Mouse (Mus musculus) forebrain, embryonic 13.5 days (tissue): ENCODE data around the gene Ugt1a1. TPM values are rescaled to one million over a fixed set of nuclear protein-coding genes. Genes with fewer than 3 reads are reported as not detected.

ENCODE experiments used
- ATAC-seq: fragments of 200-750 bp; cut with Nextera tagmentation; 2 replicates; pipeline ENCODE4 v1.8.0; 2017
- H3K27ac ChIP-seq: fragments of 300-500 bp; sonication (generic); 2 replicates; pipeline ENCODE4 v1.5.1; 2015; ENCODE audit warnings: inconsistent platforms, mild to moderate bottlenecking, moderate library complexity
- H3K27me3 ChIP-seq: fragments of 300-500 bp; sonication (generic); 2 replicates; pipeline ENCODE4 v1.6.1; 2015; ENCODE audit warnings: mild to moderate bottlenecking, inconsistent platforms
- H3K36me3 ChIP-seq: fragments of 300-500 bp; sonication (generic); 2 replicates; pipeline ENCODE4 v1.6.1; 2015; ENCODE audit warnings: mild to moderate bottlenecking, inconsistent platforms; ENCODE audit not compliant: poor library complexity, severe bottlenecking
- H3K4me1 ChIP-seq: fragments of 300-500 bp; sonication (generic); 2 replicates; pipeline ENCODE4 v1.6.1; 2015; ENCODE audit warnings: inconsistent platforms
- H3K4me2 ChIP-seq: fragments of 300-500 bp; sonication (generic); 2 replicates; pipeline ENCODE4 v1.6.1; 2015; ENCODE audit warnings: inconsistent platforms, mild to moderate bottlenecking, moderate library complexity
- H3K4me3 ChIP-seq: fragments of 300-500 bp; sonication (generic); 2 replicates; pipeline ENCODE4 v1.5.1; 2015; ENCODE audit warnings: mild to moderate bottlenecking, inconsistent platforms
- H3K9ac ChIP-seq: fragments of 300-500 bp; sonication (generic); 2 replicates; pipeline ENCODE4 v1.6.1; 2015; ENCODE audit warnings: mild to moderate bottlenecking, inconsistent platforms
- H3K9me3 ChIP-seq: fragments of 300-500 bp; sonication (generic); replicated peaks from 2 replicates; pipeline ENCODE4 v1.6.1; 2016; ENCODE audit warnings: inconsistent platforms
- WGBS: fragments of 180-500 bp; shearing (Covaris S2); methylation state at CpG from one replicate; pipeline ENCODE4 v1.1.7; 2015; 5-methylcytosine and 5-hydroxymethylcytosine counted together
- polyA plus RNA-seq: library from polyadenylated mRNA; unstranded; fragments of >200 nt; fragmentation: Nextera tagmentation; extraction: Ambion mirVana; gene quantifications from 2 replicates; pipeline ENCODE4 v1.2.1, GENCODE M21; 2015

Gene Ugt1a1
- polyA plus RNA-seq, 1 experiment from 2014 or later: not detected

- Histone ChIP-seq H3K36me3 (no peaks in the 10 kb centered on the region), H3K9ac (no peak overlapping the region), H3K9me3 (peaks cover 59% of the 10 kb centered on the region), H3K4me3 (no peak overlapping the region), H3K27me3 (no peaks in the 10 kb centered on the region), H3K4me2 (no peak overlapping the region), H3K27ac (no peak overlapping the region), H3K4me1 (no peaks in the 10 kb centered on the region)
- 60% methylated on average over 8 of the region's 8 CpGs for WGBS
- no peak for ATAC-seq
These were observed 734 bp downstream of the Ugt1a1 start for GRCm38 (mm10) chr1:88212341-88213045.

GRCm38 (mm10) chr1:88213061-88213460, 1.3 kb downstream of the Ugt1a1 start:
- no peaks in the 10 kb centered on the region for H3K36me3 ChIP-seq
- ATAC-seq: no peak
- H3K27ac ChIP-seq: no peak overlapping the region
- no peak overlapping the region for H3K9ac ChIP-seq
- H3K4me2 ChIP-seq: no peak overlapping the region
- H3K4me3 ChIP-seq: no peak overlapping the region
- 77% methylated on average over 1 of the region's 1 CpGs for WGBS
- peaks cover 61% of the 10 kb centered on the region for H3K9me3 ChIP-seq
- H3K4me1 ChIP-seq: no peaks in the 10 kb centered on the region
- H3K27me3 ChIP-seq: no peaks in the 10 kb centered on the region

GRCm38 (mm10) chr1:88213766-88214461, 2.2 kb downstream of the Ugt1a1 start:
- Histone ChIP-seq H3K4me1 (no peaks in the 10 kb centered on the region), H3K27ac (no peak overlapping the region), H3K27me3 (no peaks in the 10 kb centered on the region), H3K9me3 (peaks cover 61% of the 10 kb centered on the region), H3K4me3 (no peak overlapping the region), H3K9ac (no peak overlapping the region), H3K4me2 (no peak overlapping the region), H3K36me3 (no peaks in the 10 kb centered on the region)
- ATAC-seq: no peak
- 83% methylated on average over 2 of the region's 2 CpGs for WGBS

- Histone ChIP-seq H3K9me3 (peaks cover 61% of the 10 kb centered on the region), H3K9ac (no peak overlapping the region), H3K27ac (no peak overlapping the region), H3K27me3 (no peaks in the 10 kb centered on the region), H3K4me3 (no peak overlapping the region), H3K4me2 (no peak overlapping the region), H3K4me1 (no peaks in the 10 kb centered on the region), H3K36me3 (no peaks in the 10 kb centered on the region)
- WGBS: 79% methylated on average over 2 of the region's 2 CpGs
- ATAC-seq: no peak
These were observed 2.7 kb downstream of the Ugt1a1 start for GRCm38 (mm10) chr1:88214462-88214952.

GRCm38 (mm10) chr1:88215466-88216380, 4.0 kb downstream of the Ugt1a1 start:
- no peak overlapping the region for H3K4me3 ChIP-seq
- peaks cover 61% of the 10 kb centered on the region for H3K9me3 ChIP-seq
- no peaks in the 10 kb centered on the region for H3K27me3 ChIP-seq
- no peak overlapping the region for H3K4me2 ChIP-seq
- no peak overlapping the region for H3K9ac ChIP-seq
- no peaks in the 10 kb centered on the region for H3K36me3 ChIP-seq
- H3K4me1 ChIP-seq: no peaks in the 10 kb centered on the region
- WGBS: 71% methylated on average over 10 of the region's 10 CpGs
- no peak for ATAC-seq
- no peak overlapping the region for H3K27ac ChIP-seq

- no peaks in the 10 kb centered on the region for H3K27me3 ChIP-seq
- no peak overlapping the region for H3K4me2 ChIP-seq
- 67% methylated on average over 2 of the region's 2 CpGs for WGBS
- no peaks in the 10 kb centered on the region for H3K4me1 ChIP-seq
- H3K4me3 ChIP-seq: no peak overlapping the region
- H3K36me3 ChIP-seq: no peaks in the 10 kb centered on the region
- H3K27ac ChIP-seq: no peak overlapping the region
- peaks cover 58% of the 10 kb centered on the region for H3K9me3 ChIP-seq
- H3K9ac ChIP-seq: no peak overlapping the region
- no peak for ATAC-seq
These were observed 4.8 kb downstream of the Ugt1a1 start for GRCm38 (mm10) chr1:88216551-88216950.

- Histone ChIP-seq H3K4me1 (no peaks in the 10 kb centered on the region), H3K27me3 (no peaks in the 10 kb centered on the region), H3K36me3 (no peaks in the 10 kb centered on the region), H3K9me3 (peaks cover 54% of the 10 kb centered on the region), H3K9ac (no peak overlapping the region), H3K4me3 (no peak overlapping the region), H3K4me2 (no peak overlapping the region), H3K27ac (no peak overlapping the region)
- WGBS: 63% methylated on average over 2 of the region's 2 CpGs
- no peak for ATAC-seq
These were observed 5.4 kb downstream of the Ugt1a1 start for GRCm38 (mm10) chr1:88217144-88217543.

GRCm38 (mm10) chr1:88217576-88217975, 5.8 kb downstream of the Ugt1a1 start:
- 40% methylated on average over 3 of the region's 3 CpGs for WGBS
- ATAC-seq: no peak
- no peaks in the 10 kb centered on the region for H3K4me1 ChIP-seq
- peaks cover 51% of the 10 kb centered on the region for H3K9me3 ChIP-seq
- no peak overlapping the region for H3K9ac ChIP-seq
- H3K27me3 ChIP-seq: no peaks in the 10 kb centered on the region
- H3K4me3 ChIP-seq: no peak overlapping the region
- no peak overlapping the region for H3K27ac ChIP-seq
- H3K4me2 ChIP-seq: no peak overlapping the region
- no peaks in the 10 kb centered on the region for H3K36me3 ChIP-seq

- H3K9me3 ChIP-seq: peaks cover 46% of the 10 kb centered on the region
- 75% methylated on average over 9 of the region's 9 CpGs for WGBS
- no peak overlapping the region for H3K9ac ChIP-seq
- ATAC-seq: no peak
- H3K27ac ChIP-seq: no peak overlapping the region
- no peaks in the 10 kb centered on the region for H3K36me3 ChIP-seq
- no peak overlapping the region for H3K4me3 ChIP-seq
- H3K4me2 ChIP-seq: no peak overlapping the region
- no peaks in the 10 kb centered on the region for H3K4me1 ChIP-seq
- H3K27me3 ChIP-seq: no peaks in the 10 kb centered on the region
These were observed 6.3 kb downstream of the Ugt1a1 start for GRCm38 (mm10) chr1:88218051-88218450.

- 49% methylated on average over 4 of the region's 4 CpGs for WGBS
- H3K9me3 ChIP-seq: peaks cover 41% of the 10 kb centered on the region
- H3K27ac ChIP-seq: no peak overlapping the region
- H3K4me3 ChIP-seq: no peak overlapping the region
- no peak for ATAC-seq
- H3K4me2 ChIP-seq: no peak overlapping the region
- H3K36me3 ChIP-seq: no peaks in the 10 kb centered on the region
- no peak overlapping the region for H3K9ac ChIP-seq
- no peaks in the 10 kb centered on the region for H3K4me1 ChIP-seq
- no peaks in the 10 kb centered on the region for H3K27me3 ChIP-seq
These were observed 6.8 kb downstream of the Ugt1a1 start for GRCm38 (mm10) chr1:88218591-88218990.

GRCm38 (mm10) chr1:88219054-88219453, 7.3 kb downstream of the Ugt1a1 start:
- WGBS: 17% methylated on average over 1 of the region's 1 CpGs
- peaks cover 36% of the 10 kb centered on the region for H3K9me3 ChIP-seq
- no peak for ATAC-seq
- H3K27ac ChIP-seq: no peak overlapping the region
- no peaks in the 10 kb centered on the region for H3K27me3 ChIP-seq
- no peaks in the 10 kb centered on the region for H3K4me1 ChIP-seq
- no peaks in the 10 kb centered on the region for H3K36me3 ChIP-seq
- H3K9ac ChIP-seq: no peak overlapping the region
- no peak overlapping the region for H3K4me2 ChIP-seq
- H3K4me3 ChIP-seq: no peak overlapping the region

GRCm38 (mm10) chr1:88220336-88220735, 8.6 kb downstream of the Ugt1a1 start:
- Histone ChIP-seq H3K27me3 (no peaks in the 10 kb centered on the region), H3K9ac (no peak overlapping the region), H3K4me1 (no peaks in the 10 kb centered on the region), H3K4me2 (no peak overlapping the region), H3K27ac (no peak overlapping the region), H3K4me3 (no peak overlapping the region), H3K36me3 (no peaks in the 10 kb centered on the region), H3K9me3 (peaks cover 27% of the 10 kb centered on the region)
- ATAC-seq: no peak
